Mouse (Mus musculus) heart, adult 9 months (tissue): ENCODE results near the gene Itga3.

Source experiments
- DNase-seq, 2 experiments: peaks; one replicate each; pipeline ENCODE4 v3.0.0; 2022; ENCODE audit warnings: low spot score in 2 of 2

Gene Itga3

GRCm38 (mm10) chr11:95071266-95071665 is 5.3 kb downstream of the Itga3 start:
- DNase-seq: peak in 1 of 2 experiments; percentile 43

- no peak for DNase-seq
Observed at GRCm38 (mm10) chr11:95070140-95071107, 6.2 kb downstream of the Itga3 start.

- no peak for DNase-seq
Observed at GRCm38 (mm10) chr11:95069226-95069957, 7.2 kb downstream of the Itga3 start.

GRCm38 (mm10) chr11:95056768-95057501 is 19.7 kb downstream of the Itga3 start:
- DNase-seq: no peak

- no peak for DNase-seq
Observed at GRCm38 (mm10) chr11:95053062-95053461, 23.5 kb downstream of the Itga3 start.

- DNase-seq: peak; percentile 64 to 67
Observed at GRCm38 (mm10) chr11:95046980-95047680, 29.5 kb downstream of the Itga3 start.

- DNase-seq: no peak
Observed at GRCm38 (mm10) chr11:95044185-95044870, 32.3 kb downstream of the Itga3 start.

GRCm38 (mm10) chr11:95043608-95044007 is 33.0 kb downstream of the Itga3 start:
- no peak for DNase-seq

GRCm38 (mm10) chr11:95043060-95043459 is 33.5 kb downstream of the Itga3 start:
- DNase-seq: no peak

GRCm38 (mm10) chr11:95042096-95042495 is 34.5 kb downstream of the Itga3 start:
- DNase-seq: peak; percentile 83 to 87

GRCm38 (mm10) chr11:95041139-95041609 is 35.4 kb downstream of the Itga3 start, which contains the start of gene Pdk2:
Pdk2 (minus strand) TSS chr11:95041354.
- DNase-seq: peak; percentile 98

GRCm38 (mm10) chr11:95040491-95041138 is 36.0 kb downstream of the Itga3 start:
- peak; percentile 82 to 88 for DNase-seq

GRCm38 (mm10) chr11:95039766-95040165 is 36.8 kb downstream of the Itga3 start:
- DNase-seq: no peak

- DNase-seq: peak in 1 of 2 experiments; percentile 25
Observed at GRCm38 (mm10) chr11:95038818-95039655, 37.6 kb downstream of the Itga3 start.

- DNase-seq: no peak
Observed at GRCm38 (mm10) chr11:95038156-95038817, 38.3 kb downstream of the Itga3 start.

- no peak for DNase-seq
Observed at GRCm38 (mm10) chr11:95037306-95037705, 39.3 kb downstream of the Itga3 start.

GRCm38 (mm10) chr11:95036521-95036920 is 40.1 kb downstream of the Itga3 start:
- DNase-seq: no peak

GRCm38 (mm10) chr11:95034902-95035301 is 41.7 kb downstream of the Itga3 start:
- no peak for DNase-seq
